Mouse (Mus musculus): ENCODE data around the gene Gse1.

- TF ChIP-seq POLR2A (IDR thresholded peaks at IDR 0.05; ENCODE audit: borderline replicate concordance, insufficient read depth, low read length), result no peak
- TF ChIP-seq CTCF (IDR thresholded peaks at IDR 0.05; ENCODE audit: borderline replicate concordance, insufficient read depth, low read depth, low read length), result no peak
Observed at GRCm38 (mm10) chr8:120381865-120382264, 153.6 kb downstream of the Gse1 start.

Measured in cerebellum, adult 2 months (tissue).